Mouse (Mus musculus) CH12.LX (cell line): Measurements from ENCODE around the gene H2-Q1. TPM values are rescaled to one million over a fixed set of nuclear protein-coding genes. Genes with fewer than 3 reads are reported as not detected.
"Not testable (repeated sequence)": the region's sequence is repeated elsewhere in the genome, so short reads cannot be mapped to it uniquely, and the experiment has no call there.

Experiments used
- DNase-seq: peaks from one replicate; pipeline ENCODE4 v3.0.0-alpha.2; 2013; ENCODE audit errors: extremely low read depth
- H3K27ac ChIP-seq: 2 replicates; pipeline ENCODE4 v1.5.1; 2012; ENCODE audit warnings: low read depth, mild to moderate bottlenecking, control low read depth, moderate library complexity; ENCODE audit not compliant: insufficient read depth
- H3K27me3 ChIP-seq: replicated peaks from 2 replicates; pipeline ENCODE3; 2012; ENCODE audit warnings: inconsistent platforms
- H3K36me3 ChIP-seq, 2 experiments: replicated peaks in 1 of 2; 2 replicates each; pipeline versions ENCODE3 to v1.6.1; 2012; ENCODE audit warnings: inconsistent platforms in 1 of 2, low read length in 1 of 2, mild to moderate bottlenecking in 1 of 2, mixed read lengths in 1 of 2, moderate library complexity in 1 of 2; ENCODE audit not compliant: control insufficient read depth in 1 of 2, insufficient read depth in 1 of 2
- H3K4me1 ChIP-seq, 2 experiments: 2 replicates each; pipeline ENCODE4 v1.6.1; 2012; ENCODE audit warnings: inconsistent platforms in 1 of 2, moderate library complexity in 1 of 2; ENCODE audit not compliant: insufficient read depth in 2 of 2, control insufficient read depth in 1 of 2
- H3K4me2 ChIP-seq: 2 replicates; pipeline ENCODE4 v1.6.1; 2012; ENCODE audit warnings: low read depth, mild to moderate bottlenecking, control low read depth; ENCODE audit not compliant: poor library complexity, insufficient read depth, severe bottlenecking
- H3K4me3 ChIP-seq, 3 experiments: fragments of 150-350 bp in 1 of 3; sonication (generic) in 1 of 3; replicated peaks in 1 of 3; 2 replicates each; pipeline versions ENCODE3 to v1.5.1; 2011 to 2012; ENCODE audit warnings: low read depth in 2 of 3, low read length in 2 of 3, mild to moderate bottlenecking in 2 of 3, moderate library complexity in 2 of 3, control low read depth in 1 of 3, improper control_type of control experiment in 1 of 3, inconsistent platforms in 1 of 3, mixed read lengths in 1 of 3; ENCODE audit not compliant: poor library complexity in 1 of 3
- H3K79me2 ChIP-seq: replicated peaks from 2 replicates; pipeline ENCODE4 v1.6.1; 2012; ENCODE audit warnings: mild to moderate bottlenecking, moderate library complexity; ENCODE audit not compliant: control insufficient read depth, poor library complexity, insufficient read depth, severe bottlenecking; ENCODE audit errors: extremely low read depth
- H3K9ac ChIP-seq: 2 replicates; pipeline ENCODE4 v1.6.1; 2012; ENCODE audit warnings: low read depth, mild to moderate bottlenecking, control low read depth, moderate library complexity; ENCODE audit not compliant: insufficient read depth
- H3K9me3 ChIP-seq: replicated peaks from 2 replicates; pipeline ENCODE3; 2012; ENCODE audit warnings: low read length, inconsistent platforms, mixed read lengths
- BHLHE40 ChIP-seq: IDR thresholded peaks from 2 replicates; pipeline ENCODE4 v1.6.1; 2011; ENCODE audit warnings: mild to moderate bottlenecking, low read depth, low read length, improper control_type of control experiment
- CHD1 ChIP-seq: IDR thresholded peaks from 2 replicates; pipeline ENCODE4 v1.6.1; 2012; ENCODE audit warnings: low read depth, low read length, improper control_type of control experiment, inconsistent platforms
- CHD2 ChIP-seq: IDR thresholded peaks from 2 replicates; pipeline ENCODE4 v1.6.1; 2011; ENCODE audit warnings: low read length, improper control_type of control experiment
- CTCF ChIP-seq, 2 experiments: IDR thresholded peaks in 1 of 2; conservative IDR thresholded peaks in 1 of 2; 2 replicates each; pipeline ENCODE4 v1.5.1; 2011 to 2012; ENCODE audit warnings: low read depth in 2 of 2, low read length in 2 of 2, improper control_type of control experiment in 1 of 2, inconsistent platforms in 1 of 2, mild to moderate bottlenecking in 1 of 2, moderate library complexity in 1 of 2
- ELF1 ChIP-seq: IDR thresholded peaks from 2 replicates; pipeline ENCODE4 v1.6.1; 2014; ENCODE audit warnings: low read depth, mild to moderate bottlenecking, inconsistent platforms, low read length, improper control_type of control experiment
- HCFC1 ChIP-seq: IDR thresholded peaks from 2 replicates; pipeline ENCODE4 v1.6.1; 2012; ENCODE audit warnings: low read depth, mild to moderate bottlenecking, inconsistent platforms, low read length, improper control_type of control experiment
- IRF4 ChIP-seq: IDR thresholded peaks from 2 replicates; pipeline ENCODE4 v1.6.1; 2014; ENCODE audit warnings: low read depth, mild to moderate bottlenecking, inconsistent platforms, low read length, improper control_type of control experiment
- JUN ChIP-seq: IDR thresholded peaks from 2 replicates; pipeline ENCODE4 v1.6.1; 2011; ENCODE audit warnings: low read depth, mild to moderate bottlenecking, low read length, improper control_type of control experiment, moderate library complexity; ENCODE audit not compliant: insufficient read depth
- JUND ChIP-seq: conservative IDR thresholded peaks from 2 replicates; pipeline ENCODE4 v1.6.1; 2011; ENCODE audit warnings: low read depth, low read length, improper control_type of control experiment
- MYC ChIP-seq: IDR thresholded peaks from 2 replicates; pipeline ENCODE4 v1.6.1; 2011; ENCODE audit warnings: low read depth, mild to moderate bottlenecking, improper control_type of control experiment, low read length
- NELFE ChIP-seq: IDR thresholded peaks from 2 replicates; pipeline ENCODE4 v1.6.1; 2011; ENCODE audit warnings: low read depth, low read length, improper control_type of control experiment
- POLR2AphosphoS2 ChIP-seq: IDR thresholded peaks from 2 replicates; pipeline ENCODE4 v1.6.1; 2011; ENCODE audit warnings: low read depth, low read length, improper control_type of control experiment
- RCOR1 ChIP-seq: conservative IDR thresholded peaks from 2 replicates; pipeline ENCODE4 v1.6.1; 2012; ENCODE audit warnings: low read depth, mild to moderate bottlenecking, inconsistent platforms, low read length, improper control_type of control experiment
- TBP ChIP-seq: conservative IDR thresholded peaks from 2 replicates; pipeline ENCODE4 v1.6.1; 2011; ENCODE audit warnings: low read depth, low read length, improper control_type of control experiment
- UBTF ChIP-seq: IDR thresholded peaks from 2 replicates; pipeline ENCODE4 v1.6.1; 2012; ENCODE audit warnings: low read depth, mild to moderate bottlenecking, inconsistent platforms, low read length, improper control_type of control experiment, moderate library complexity
- USF2 ChIP-seq: conservative IDR thresholded peaks from 2 replicates; pipeline ENCODE4 v1.6.1; 2011; ENCODE audit warnings: low read depth, low read length, improper control_type of control experiment
- ZC3H11A ChIP-seq: IDR thresholded peaks from 2 replicates; pipeline ENCODE4 v1.6.1; 2012; ENCODE audit warnings: low read depth, mild to moderate bottlenecking, inconsistent platforms, low read length, improper control_type of control experiment
- ZMIZ1 ChIP-seq: IDR thresholded peaks from 2 replicates; pipeline ENCODE4 v1.6.1; 2012; ENCODE audit warnings: low read depth, mild to moderate bottlenecking, inconsistent platforms, low read length, improper control_type of control experiment
- ZNF384 ChIP-seq: IDR thresholded peaks from 2 replicates; pipeline ENCODE4 v1.6.1; 2012; ENCODE audit warnings: low read depth, low read length, improper control_type of control experiment, inconsistent platforms
- dilution Hi-C: fragments of 300-500 bp; cut with MboI; formaldehyde crosslinking; loops from 2 replicates; pipeline ENCODE4 v1.14.3; 2020; ENCODE audit warnings: low sequenced_read_pairs; ENCODE audit not compliant: extremely low pct_unique_long_range_greater_than_20kb, extremely low pct_ligation_motif_present
- in situ Hi-C: fragments of 300-500 bp; cut with MboI; formaldehyde crosslinking; loops from 3 replicates; pipeline ENCODE4 v1.14.3; 2019; ENCODE audit warnings: low sequenced_read_pairs, low pct_ligation_motif_present, low pct_unique_long_range_greater_than_20kb, mixed read lengths
- polyA plus RNA-seq: library from polyadenylated mRNA; unstranded; fragments of >175 nt; gene quantifications from 2 replicates; pipeline ENCODE4 v1.2.1, GENCODE M21; 2012; ENCODE audit warnings: low read depth; ENCODE audit not compliant: insufficient read length
- total RNA-seq, 2 experiments: library from RNA; depleted of rRNA; stranded (reverse); fragments of 300-350 nt in 1 of 2; fragments of >200 nt in 1 of 2; gene quantifications; 2 replicates each; pipeline ENCODE4 v1.2.3; 2012 to 2014

The H2-Q1 gene
- total and polyA plus RNA-seq, 3 experiments: 2.4 to 31.8 (median 13.9) TPM

DNA sequence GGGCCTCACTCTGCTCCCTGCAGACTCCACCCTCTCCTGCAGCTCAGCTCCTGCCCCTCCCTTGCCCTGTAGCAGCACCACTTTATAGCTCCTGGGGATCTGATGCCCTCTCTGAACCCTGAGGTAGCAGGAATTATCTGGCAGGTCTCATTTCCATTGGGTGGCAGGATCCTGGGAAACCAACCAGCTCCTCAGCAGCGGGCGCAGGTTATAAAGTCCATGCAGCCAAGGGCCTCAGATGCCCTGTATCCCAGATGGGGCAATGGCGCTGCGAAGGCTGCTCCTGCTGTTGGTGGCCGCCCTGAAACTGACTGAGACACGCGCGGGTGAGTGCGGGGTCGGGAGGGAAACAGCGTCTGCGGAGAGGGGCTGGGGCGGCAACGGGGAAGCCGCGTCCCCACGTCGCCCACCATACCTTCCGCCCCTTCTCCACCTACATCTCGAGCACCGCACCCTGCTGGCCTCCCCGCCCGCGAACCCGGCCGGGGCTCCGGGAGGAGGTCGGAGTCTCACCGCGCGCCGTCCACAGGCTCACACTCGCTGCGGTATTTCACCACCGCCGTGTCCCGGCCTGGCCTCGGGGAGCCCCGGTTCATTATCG, 22.0 kb downstream of the H2-Q1 start, which contains the start of gene H2-Q2:
Gene H2-Q2 (plus strand): TSS at position 172 of the 601 bp plus-strand sequence.
- Histone ChIP-seq H3K27me3 (no peaks in the 10 kb centered on the region), H3K4me1 (no peaks in the 10 kb centered on the region), H3K4me3 (no peak within 1 kb of the TSS), H3K27ac (no peak within 1 kb of the TSS), H3K4me2 (no peak within 1 kb of the TSS), H3K9ac (no peak within 1 kb of the TSS), H3K79me2 (no peaks in the 10 kb centered on the region), H3K9me3 (no peaks in the 10 kb centered on the region), H3K36me3 (no peaks in the 10 kb centered on the region)
- no peak for TF ChIP-seq ZC3H11A
- no peak for TF ChIP-seq POLR2AphosphoS2
- no peak for TF ChIP-seq ELF1
- no peak for TF ChIP-seq ZMIZ1
- no peak for TF ChIP-seq CTCF (conservative IDR thresholded peaks at IDR 0.05 in 1 of 2, IDR thresholded peaks at IDR 0.05 in 1 of 2; ENCODE audit: low read depth in 2 of 2, low read length in 2 of 2)
- TF ChIP-seq NELFE: no peak
- no peak for TF ChIP-seq HCFC1
- no peak for TF ChIP-seq UBTF
- no peak for TF ChIP-seq USF2
- TF ChIP-seq TBP: no peak
- TF ChIP-seq MYC: no peak
- no peak for TF ChIP-seq JUN
- no peak for TF ChIP-seq CHD1
- DNase-seq: no peak
- dilution Hi-C loops: no loop called here
- in situ Hi-C loops: no loop called here

- no peaks in the 10 kb centered on the region for H3K79me2 ChIP-seq
- H3K4me1 ChIP-seq: no peaks in the 10 kb centered on the region
- H3K27me3 ChIP-seq: no peaks in the 10 kb centered on the region
- in situ Hi-C loops: no loop called here
- dilution Hi-C loops: no loop called here
- H3K9ac ChIP-seq: no peak overlapping the region
- TF ChIP-seq BHLHE40 (no peak), ZNF384 (no peak), NELFE (no peak), HCFC1 (no peak), IRF4 (no peak), ELF1 (no peak), JUND (no peak), RCOR1 (no peak), CHD2 (no peak)
- H3K36me3 ChIP-seq: no peaks in the 10 kb centered on the region
- DNase-seq: no peak
- no peak overlapping the region for H3K4me3 ChIP-seq
- H3K9me3 ChIP-seq: no peaks in the 10 kb centered on the region
- no peak overlapping the region for H3K4me2 ChIP-seq
- H3K27ac ChIP-seq: no peak overlapping the region
These were observed 22.7 kb downstream of the H2-Q1 start for GRCm38 (mm10) chr17:35342711-35343476.

- H3K4me1 ChIP-seq, H3K27me3 ChIP-seq, DNase-seq, H3K4me3 ChIP-seq, H3K9me3 ChIP-seq, H3K36me3 ChIP-seq, H3K27ac ChIP-seq, in situ Hi-C loops, H3K79me2 ChIP-seq, H3K9ac ChIP-seq, dilution Hi-C loops, H3K4me2 ChIP-seq: not testable (repeated sequence)
These were observed 27.5 kb downstream of the H2-Q1 start for GRCm38 (mm10) chr17:35347659-35348058.

- H3K36me3 ChIP-seq, H3K4me3 ChIP-seq, dilution Hi-C loops, H3K4me1 ChIP-seq, H3K9ac ChIP-seq, H3K4me2 ChIP-seq, H3K79me2 ChIP-seq, in situ Hi-C loops, H3K27me3 ChIP-seq, DNase-seq, H3K27ac ChIP-seq, H3K9me3 ChIP-seq: not testable (repeated sequence)
These were observed 33.1 kb downstream of the H2-Q1 start for GRCm38 (mm10) chr17:35353275-35353674.
